In genomic region chr13:56682326-56682725, GRCm38 (mm10) we compare ENCODE assay signal across 9 mouse cellular contexts. TPM values are rescaled to one million over a fixed set of nuclear protein-coding genes. Genes with fewer than 3 reads are reported as not detected.
DNase-seq lines count a peak whose midpoint lies in the region; ATAC-seq and TF ChIP-seq lines count a peak whose summit lies in the region.
"Had no signal": no experiment of that assay in that cellular context is flagged by ENCODE, and none has a peak within 500 bp of the region (broad histone marks: within the 10 kb centered on the region; RNA-seq: fewer than 3 reads in every experiment).

No protein-coding gene starts in this region.

- 73% methylated on average over 17 of the region's 17 CpGs for WGBS in forebrain, embryonic 15.5 days
- 91% methylated on average over 17 of the region's 17 CpGs for WGBS in forebrain, embryonic 10.5 days
- WGBS in lung, postnatal 0 days = 46% methylated on average over 17 of the region's 17 CpGs
- 77% methylated on average over 17 of the region's 17 CpGs for WGBS in intestine, postnatal 0 days

- DNase-seq in forebrain, embryonic 10.5 days (ENCODE audit: extremely low spot score, low spot score) = no peak
- peak; percentile 92 to 95 for DNase-seq in cerebellum, postnatal 25 days
- peak; percentile 72 to 78 for DNase-seq in heart, postnatal 10 days
- DNase-seq in lung, postnatal 0 days (ENCODE audit: low spot score) = peak; percentile 96
- DNase-seq in testis, postnatal 14 days (ENCODE audit: low spot score) = peak; percentile 64

- no peaks in the 10 kb centered on the region for H3K36me3 ChIP-seq in forebrain, embryonic 15.5 days
- no peaks in the 10 kb centered on the region for H3K36me3 ChIP-seq in forebrain, embryonic 10.5 days (replicated peaks)
- no peaks in the 10 kb centered on the region for H3K36me3 ChIP-seq in lung, postnatal 0 days (ENCODE audit: insufficient read depth, low read length)
- H3K36me3 ChIP-seq in intestine, postnatal 0 days (ENCODE audit: control insufficient read depth, insufficient read depth) = no peaks in the 10 kb centered on the region
- H3K36me3 ChIP-seq: neural tube, embryonic 13.5 days had no signal

- H3K27ac ChIP-seq in forebrain, embryonic 15.5 days (replicated peaks) = peak overlapping the region; percentile 9; the same call in 1 of the 2 replicates
- no peak overlapping the region for H3K27ac ChIP-seq in forebrain, embryonic 10.5 days
- H3K27ac ChIP-seq in lung, postnatal 0 days (ENCODE audit: low read length) = peak overlapping the region; percentile 73
- H3K27ac ChIP-seq in intestine, postnatal 0 days (ENCODE audit: low read depth, low read length) = no peak overlapping the region
- H3K27ac ChIP-seq: neural tube, embryonic 13.5 days had no signal

- no peak overlapping the region for H3K9ac ChIP-seq in forebrain, embryonic 15.5 days (replicated peaks)
- H3K9ac ChIP-seq in lung, postnatal 0 days (replicated peaks; ENCODE audit: low read depth) = no peak overlapping the region
- no peak overlapping the region for H3K9ac ChIP-seq in intestine, postnatal 0 days (ENCODE audit: low read depth, low read length)
- H3K9ac ChIP-seq: neural tube, embryonic 13.5 days had no signal

- ATAC-seq in forebrain, embryonic 15.5 days (replicated peaks) = 0 out of 2 replicates have a peak, but pooled peaks have one; percentile 23
- ATAC-seq in CD4-positive, CD25-positive, alpha-beta regulatory T cell, adult 4 months = peak; percentile 34
- ATAC-seq in lung, postnatal 0 days = peak; percentile 80
- no peak for ATAC-seq in intestine, postnatal 0 days

- TF ChIP-seq CTCF in lung, postnatal 0 days (IDR thresholded peaks at IDR 0.05) = no peak
- TF ChIP-seq CTCF in intestine, postnatal 0 days (IDR thresholded peaks at IDR 0.05; ENCODE audit: low read depth) = no peak

- intact Hi-C loops in heart, postnatal 10 days (cut with DNase I) = no loop called here

- H3K4me2 ChIP-seq in forebrain, embryonic 15.5 days (replicated peaks) = peak overlapping the region; percentile 22; the same call in 1 of the 2 replicates
- peak overlapping the region; percentile 35 for H3K4me2 ChIP-seq in lung, postnatal 0 days (replicated peaks; ENCODE audit: low read depth, low read length)
- no peak overlapping the region for H3K4me2 ChIP-seq in intestine, postnatal 0 days (replicated peaks; ENCODE audit: low read depth)
- H3K4me2 ChIP-seq: neural tube, embryonic 13.5 days had no signal

- peaks cover 14% of the 10 kb centered on the region for H3K4me1 ChIP-seq in forebrain, embryonic 15.5 days
- peaks cover 19% of the 10 kb centered on the region for H3K4me1 ChIP-seq in forebrain, embryonic 10.5 days
- H3K4me1 ChIP-seq in lung, postnatal 0 days (ENCODE audit: insufficient read depth, low read depth, low read length) = peaks cover 15% of the 10 kb centered on the region
- H3K4me1 ChIP-seq in intestine, postnatal 0 days (replicated peaks; ENCODE audit: control insufficient read depth, insufficient read depth, low read length) = 0 out of 2 replicates have a peak, but pooled peaks cover 12% of the 10 kb centered on the region

- TF ChIP-seq EP300 in lung, postnatal 0 days (IDR thresholded peaks at IDR 0.05) = no peak

- no peaks in the 10 kb centered on the region for H3K9me3 ChIP-seq in forebrain, embryonic 15.5 days
- H3K9me3 ChIP-seq in forebrain, embryonic 10.5 days = no peaks in the 10 kb centered on the region
- no peaks in the 10 kb centered on the region for H3K9me3 ChIP-seq in lung, postnatal 0 days (ENCODE audit: low read length)
- H3K9me3 ChIP-seq in intestine, postnatal 0 days (ENCODE audit: control insufficient read depth) = no peaks in the 10 kb centered on the region
- H3K9me3 ChIP-seq: neural tube, embryonic 13.5 days had no signal

- H3K4me3 ChIP-seq in forebrain, embryonic 15.5 days = no peak overlapping the region
- H3K4me3 ChIP-seq in forebrain, embryonic 10.5 days = no peak overlapping the region
- H3K4me3 ChIP-seq in lung, postnatal 0 days (ENCODE audit: low read depth, low read length) = no peak overlapping the region
- H3K4me3 ChIP-seq in intestine, postnatal 0 days (ENCODE audit: low read depth, low read length) = no peak overlapping the region
- H3K4me3 ChIP-seq: neural tube, embryonic 13.5 days had no signal

- no peaks in the 10 kb centered on the region for H3K27me3 ChIP-seq in forebrain, embryonic 15.5 days
- H3K27me3 ChIP-seq in forebrain, embryonic 10.5 days (ENCODE audit: poor library complexity, severe bottlenecking) = no peaks in the 10 kb centered on the region
- H3K27me3 ChIP-seq in lung, postnatal 0 days (replicated peaks; ENCODE audit: insufficient read depth, low read length) = no peaks in the 10 kb centered on the region
- H3K27me3 ChIP-seq in intestine, postnatal 0 days (replicated peaks; ENCODE audit: control insufficient read depth, insufficient read depth, low read length) = no peaks in the 10 kb centered on the region
- H3K27me3 ChIP-seq: neural tube, embryonic 13.5 days had no signal

RNA-seq across cellular contexts. Expression of gene Smad5, which starts 20.5 kb away (rescaled TPM):
- 32.9 and 34.4 TPM in 2 replicates for polyA plus RNA-seq in forebrain, embryonic 15.5 days (2015; fragmentation: Nextera tagmentation; extraction: Ambion mirVana)
- 35.7 and 36.1 TPM in 2 replicates for polyA plus RNA-seq in forebrain, embryonic 10.5 days (2016; fragmentation: Nextera tagmentation; extraction: Ambion mirVana)
- 10 to 100 TPM; 10.3 to 10.7 TPM for polyA plus RNA-seq in CD4-positive, CD25-positive, alpha-beta regulatory T cell, adult 4 months (2017; shearing (Covaris generic))
- total RNA-seq in heart, postnatal 10 days (2021) = 10 to 100 TPM; 44.2 to 48.9 TPM
- polyA plus RNA-seq in lung, postnatal 0 days (2015; fragmentation: Nextera tagmentation; extraction: Ambion mirVana) = 16.6 and 16.9 TPM in 2 replicates
- polyA plus RNA-seq in intestine, postnatal 0 days (2015; fragmentation: Nextera tagmentation; extraction: Ambion mirVana) = 8.5 and 11.9 TPM in 2 replicates

Comparison
In these comparisons a context has a peak if more than half of its experiments do, and no peak if none do; other contexts are left out.
1. H3K27ac ChIP-seq: peak in forebrain, embryonic 15.5 days (single experiment) and lung, postnatal 0 days (single experiment); none in forebrain, embryonic 10.5 days (single experiment) and intestine, postnatal 0 days (single experiment).